Mouse (Mus musculus) ES-Bruce4 (cell line): ENCODE data around the gene Pgs1.

ENCODE experiments used
- CTCF ChIP-seq: IDR thresholded peaks from one replicate; pipeline ENCODE4 v1.8.1; 2011; ENCODE audit warnings: low read depth, low read length
- EP300 ChIP-seq: IDR thresholded peaks from 2 replicates; pipeline ENCODE4 v1.6.1; 2011; ENCODE audit warnings: low read depth, low read length; ENCODE audit not compliant: insufficient read depth
- POLR2A ChIP-seq: IDR thresholded peaks from one replicate; pipeline ENCODE4 v1.8.1; 2011; ENCODE audit warnings: low read length; ENCODE audit not compliant: insufficient read depth

DNA sequence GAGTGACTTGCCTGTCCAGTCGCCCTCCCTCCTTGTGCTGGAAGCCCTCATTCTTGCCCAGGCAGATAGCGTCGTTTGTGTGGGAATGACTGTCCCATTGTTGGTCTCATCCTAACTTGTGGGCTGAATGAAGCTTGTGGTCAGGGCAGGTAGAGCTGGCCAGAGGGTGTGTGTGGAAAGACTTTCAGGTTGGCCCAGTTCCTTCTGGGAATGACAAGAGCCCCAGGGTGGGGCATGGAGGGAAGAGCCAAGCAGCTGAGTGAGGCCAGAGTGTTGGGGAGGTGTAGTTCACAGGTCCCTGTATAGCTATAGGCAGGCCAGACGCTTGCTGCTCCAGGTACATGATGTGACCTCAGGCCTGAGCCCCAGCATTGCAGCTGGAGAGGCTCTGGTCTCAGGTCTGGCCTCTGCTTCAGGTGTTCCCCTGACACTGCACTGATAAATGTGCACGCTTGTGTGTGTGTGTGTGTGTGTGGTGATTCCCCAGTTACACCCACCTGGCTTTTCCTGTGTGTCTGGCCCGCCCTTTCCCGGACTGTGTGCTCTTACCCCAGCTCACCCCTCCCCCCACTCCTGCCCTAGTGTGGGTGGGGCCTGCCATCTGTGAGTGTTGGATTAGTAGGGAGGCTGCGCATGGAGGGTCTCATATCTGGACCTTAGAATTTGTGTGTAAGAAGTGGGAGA lies 21.5 kb downstream of the Pgs1 start:
- TF ChIP-seq CTCF (no peak), POLR2A (no peak), EP300 (peak; percentile 95)
